Comparison of ENCODE assay signal across 8 mouse cellular contexts in genomic region chr8:79638001-79638706, GRCm38 (mm10). TPM values are rescaled to one million over a fixed set of nuclear protein-coding genes. Genes with fewer than 3 reads are reported as not detected.
DNase-seq lines count a peak whose midpoint lies in the region; ATAC-seq and TF ChIP-seq lines count a peak whose summit lies in the region.

No protein-coding gene starts in this region.

- peak; percentile 19 to 35 for DNase-seq in kidney, adult 8-10 months
- DNase-seq in kidney, adult 11 months, result no peak
- DNase-seq in ES-E14 (ENCODE audit: low read depth, low spot score), result no peak
- peak; percentile 39 for DNase-seq in embryonic facial prominence, embryonic 14.5 days (ENCODE audit: low spot score)
- DNase-seq in adrenal gland, adult 18-20 months (ENCODE audit: low spot score in 2 of 2), result no peak
- no peak for DNase-seq in yolk sac, embryonic 10.5 days (ENCODE audit: low spot score)

- H3K4me2 ChIP-seq in embryonic facial prominence, embryonic 14.5 days (ENCODE audit: low read depth, low read length), result peak overlapping the region; percentile 90
- peak overlapping the region; percentile 80 for H3K4me2 ChIP-seq in kidney, embryonic 16.5 days (replicated peaks; ENCODE audit: low read depth, low read length)
- H3K4me2 ChIP-seq in neural tube, embryonic 12.5 days (replicated peaks), result peak overlapping the region; percentile 64

- H3K9me3 ChIP-seq in ES-E14 (ENCODE audit: control insufficient read depth, insufficient read depth, low read depth, low read length), result no peaks in the 10 kb centered on the region
- H3K9me3 ChIP-seq in embryonic facial prominence, embryonic 14.5 days (ENCODE audit: control insufficient read depth, low read length), result no peaks in the 10 kb centered on the region
- H3K9me3 ChIP-seq in kidney, embryonic 16.5 days (ENCODE audit: low read length), result peaks cover 12% of the 10 kb centered on the region; the same call in 1 of the 2 replicates
- H3K9me3 ChIP-seq in neural tube, embryonic 12.5 days, result no peaks in the 10 kb centered on the region

- in situ Hi-C loops in ES-E14 (cut with MboI; ENCODE audit: low sequenced_read_pairs in 2 of 2, unreplicated experiment in 2 of 2), result no loop called here

- peaks cover 3 to 6% of the 10 kb centered on the region in 2 experiments for H3K4me1 ChIP-seq in ES-E14 (ENCODE audit: control insufficient read depth in 2 of 2, insufficient read depth in 2 of 2, low read length in 2 of 2, poor library complexity in 1 of 2)
- peaks cover 17% of the 10 kb centered on the region for H3K4me1 ChIP-seq in embryonic facial prominence, embryonic 14.5 days (ENCODE audit: control insufficient read depth, insufficient read depth, low read length)
- H3K4me1 ChIP-seq in kidney, embryonic 16.5 days (ENCODE audit: insufficient read depth, low read length), result peaks cover 26% of the 10 kb centered on the region
- H3K4me1 ChIP-seq in neural tube, embryonic 12.5 days, result peaks cover 22% of the 10 kb centered on the region

- H3K27ac ChIP-seq in ES-E14 (ENCODE audit: insufficient read depth, low read depth, low read length, poor library complexity, severe bottlenecking), result no peak overlapping the region; the same call in 1 of the 2 replicates
- H3K27ac ChIP-seq in embryonic facial prominence, embryonic 14.5 days (replicated peaks; ENCODE audit: low read depth, low read length), result peak overlapping the region; percentile 93; the same call in 1 of the 2 replicates
- peak overlapping the region; percentile 91; the same call in 1 of the 2 replicates for H3K27ac ChIP-seq in kidney, embryonic 16.5 days (ENCODE audit: low read length)
- 0 out of 2 replicates have a peak overlapping the region, but pooled peaks have one; percentile 90 for H3K27ac ChIP-seq in neural tube, embryonic 12.5 days

- ATAC-seq in embryonic facial prominence, embryonic 14.5 days (ENCODE audit: low read depth), result no peak
- ATAC-seq in kidney, embryonic 16.5 days (ENCODE audit: low FRiP score, low TSS enrichment), result no peak
- no peak for ATAC-seq in neural tube, embryonic 12.5 days (ENCODE audit: low FRiP score, low read depth)

- H3K4me3 ChIP-seq in ES-E14 (ENCODE audit: insufficient read depth in 1 of 2, low read depth in 1 of 2, low read length in 2 of 2, poor library complexity in 1 of 2, severe bottlenecking in 1 of 2), result peak overlapping the region; percentile 70 to 75; a peak in 3 of 4 replicates
- H3K4me3 ChIP-seq in embryonic facial prominence, embryonic 14.5 days (ENCODE audit: low read depth, low read length), result peak overlapping the region; percentile 94
- peak overlapping the region; percentile 73 for H3K4me3 ChIP-seq in kidney, embryonic 16.5 days (ENCODE audit: low read length)
- H3K4me3 ChIP-seq in neural tube, embryonic 12.5 days, result peak overlapping the region; percentile 90; the same call in 1 of the 2 replicates

- no peak overlapping the region; the same call in 1 of the 2 replicates for H3K9ac ChIP-seq in ES-E14 (ENCODE audit: insufficient read depth, low read depth, low read length, poor library complexity, severe bottlenecking)
- peak overlapping the region; percentile 88 for H3K9ac ChIP-seq in embryonic facial prominence, embryonic 14.5 days (ENCODE audit: low read depth, low read length)
- H3K9ac ChIP-seq in kidney, embryonic 16.5 days (replicated peaks; ENCODE audit: low read length), result peak overlapping the region; percentile 85
- peak overlapping the region; percentile 74; the same call in 1 of the 2 replicates for H3K9ac ChIP-seq in neural tube, embryonic 12.5 days

- 7% methylated on average over 11 of the region's 11 CpGs for WGBS in embryonic facial prominence, embryonic 14.5 days
- WGBS in kidney, embryonic 16.5 days, result 6% methylated on average over 11 of the region's 11 CpGs
- 14% methylated on average over 11 of the region's 11 CpGs for WGBS in neural tube, embryonic 12.5 days

- no peaks in the 10 kb centered on the region for H3K36me3 ChIP-seq in ES-E14 (ENCODE audit: control insufficient read depth, insufficient read depth, low read length, poor library complexity, severe bottlenecking)
- no peaks in the 10 kb centered on the region for H3K36me3 ChIP-seq in embryonic facial prominence, embryonic 14.5 days (ENCODE audit: control insufficient read depth, insufficient read depth, low read length)
- no peaks in the 10 kb centered on the region for H3K36me3 ChIP-seq in kidney, embryonic 16.5 days (ENCODE audit: insufficient read depth, low read length)
- H3K36me3 ChIP-seq in neural tube, embryonic 12.5 days, result no peaks in the 10 kb centered on the region

- H3K27me3 ChIP-seq in embryonic facial prominence, embryonic 14.5 days (replicated peaks; ENCODE audit: control insufficient read depth, insufficient read depth, low read length), result no peaks in the 10 kb centered on the region
- H3K27me3 ChIP-seq in kidney, embryonic 16.5 days (ENCODE audit: insufficient read depth, low read length), result no peaks in the 10 kb centered on the region
- H3K27me3 ChIP-seq in neural tube, embryonic 12.5 days (replicated peaks), result no peaks in the 10 kb centered on the region

TF ChIP-seq in ES-E14, 5 proteins besides CTCF, POLR2A, EP300 and RAD21:
- no peak for TF ChIP-seq MAFK (IDR thresholded peaks at IDR 0.05; ENCODE audit: insufficient read depth, low read depth, low read length)
- no peak for TF ChIP-seq ZC3H11A (IDR thresholded peaks at IDR 0.05; ENCODE audit: borderline replicate concordance, low read depth, low read length)
- TF ChIP-seq HCFC1 (IDR thresholded peaks at IDR 0.05; ENCODE audit: borderline replicate concordance, insufficient read depth, low read length), result no peak
- no peak for TF ChIP-seq CHD2 (IDR thresholded peaks at IDR 0.05; ENCODE audit: low read depth, low read length)
- TF ChIP-seq ZNF384 (IDR thresholded peaks at IDR 0.05; ENCODE audit: low read depth, low read length), result no peak
TF ChIP-seq in ES-E14: peak in this region for 0.

RNA-seq across cellular contexts. Expression of gene Otud4, which starts 1.3 kb away (rescaled TPM):
- total RNA-seq in ES-E14 (2012; rRNA removed), result 58.9 and 74.2 TPM in 2 replicates
- polyA plus RNA-seq in embryonic facial prominence, embryonic 14.5 days (2014; fragmentation: Nextera tagmentation; extraction: Ambion mirVana), result 22.2 and 24.0 TPM in 2 replicates
- polyA plus RNA-seq in kidney, embryonic 16.5 days (2015; fragmentation: Nextera tagmentation; extraction: Ambion mirVana), result 14.1 and 15.7 TPM in 2 replicates
- 18.3 and 18.4 TPM in 2 replicates for polyA plus RNA-seq in neural tube, embryonic 12.5 days (2016; fragmentation: Nextera tagmentation; extraction: Ambion mirVana)
- total RNA-seq in adrenal gland, adult 18-20 months (2021), result 10 to 100 TPM; 37.6 to 46.8 TPM

Comparison
In these comparisons a context has a peak if more than half of its experiments do, and no peak if none do; other contexts are left out.
1. DNase-seq: peak in kidney, adult 8-10 months (2 of 2) and embryonic facial prominence, embryonic 14.5 days (single experiment); none in kidney, adult 11 months (single experiment), ES-E14 (single experiment), adrenal gland, adult 18-20 months (0 of 2) and yolk sac, embryonic 10.5 days (single experiment).
2. Peak in every context shown above with its lines, with median percentiles within 50 percentile points of each other: H3K4me3 ChIP-seq and H3K4me2 ChIP-seq.